ENCODE assay signal across 29 mouse cellular contexts in the genomic region with DNA sequence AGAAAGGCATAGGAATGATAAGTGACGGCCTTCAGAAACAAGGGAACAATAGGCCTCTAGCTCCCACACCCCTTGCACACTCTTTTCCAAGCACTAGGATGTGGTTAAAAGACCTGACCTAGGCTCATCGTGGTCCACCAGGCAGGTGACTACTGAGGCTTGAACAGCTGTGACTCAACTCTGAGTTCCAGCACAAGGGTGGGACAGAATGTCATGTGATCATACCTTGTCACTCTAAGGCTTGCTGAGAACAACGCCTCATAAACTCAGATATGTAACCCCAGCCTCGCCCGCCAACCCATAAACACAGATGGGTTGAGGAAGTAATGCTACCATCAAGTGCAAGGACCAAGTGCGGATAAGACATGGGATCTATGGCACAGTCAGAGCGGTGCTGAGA.
DNase-seq lines count a peak whose midpoint lies in the region; ATAC-seq and TF ChIP-seq lines count a peak whose summit lies in the region.
"Had no signal": no experiment of that assay in that cellular context is flagged by ENCODE, and none has a peak within 500 bp of the region (broad histone marks: within the 10 kb centered on the region; RNA-seq: fewer than 3 reads in every experiment).

No protein-coding gene starts in this region.

- H3K4me2 ChIP-seq in intestine, embryonic 15.5 days (replicated peaks), result no peak overlapping the region
- H3K4me2 ChIP-seq in stomach, postnatal 0 days (replicated peaks; ENCODE audit: low read depth), result no peak overlapping the region
- H3K4me2 ChIP-seq: embryonic facial prominence, embryonic 13.5 days; forebrain, embryonic 12.5 days; forebrain, embryonic 15.5 days; heart, embryonic 13.5 days; hindbrain, embryonic 12.5 days; hindbrain, embryonic 15.5 days had no signal

- no peak for TF ChIP-seq POLR2A in MEL (IDR thresholded peaks at IDR 0.05; ENCODE audit: control insufficient read depth in 1 of 2, insufficient read depth in 1 of 2, low read depth in 1 of 2, low read length in 2 of 2, poor library complexity in 1 of 2)

- H3K4me1 ChIP-seq in MEL (ENCODE audit: control insufficient read depth in 1 of 2, insufficient read depth in 2 of 2, low read length in 2 of 2), result no peaks in the 10 kb centered on the region; a peak in 2 of 4 replicates
- no peaks in the 10 kb centered on the region for H3K4me1 ChIP-seq in intestine, embryonic 15.5 days (replicated peaks)
- H3K4me1 ChIP-seq in stomach, postnatal 0 days (replicated peaks; ENCODE audit: control insufficient read depth, insufficient read depth), result no peaks in the 10 kb centered on the region
- H3K4me1 ChIP-seq: embryonic facial prominence, embryonic 10.5 days; embryonic facial prominence, embryonic 13.5 days; forebrain, embryonic 12.5 days; forebrain, embryonic 15.5 days; heart, embryonic 10.5 days; hindbrain, embryonic 12.5 days; hindbrain, embryonic 15.5 days had no signal

- WGBS in intestine, embryonic 15.5 days, result 84% methylated on average over 7 of the region's 7 CpGs
- 90% methylated on average over 7 of the region's 7 CpGs for WGBS in stomach, postnatal 0 days

- DNase-seq in MEL (ENCODE audit: low read depth, low spot score) (peak; percentile 17), R1 (ENCODE audit: low read depth, low spot score) (peak; percentile 28)
- no peak for DNase-seq in stomach, postnatal 0 days (ENCODE audit: low spot score)
- DNase-seq in kidney, postnatal 36 days, result no peak
- DNase-seq in testis, postnatal 10 days (ENCODE audit: low spot score), result no peak
- DNase-seq in right cerebral cortex, postnatal 4 days, result no peak
- DNase-seq: adrenal gland, adult 8-10 months; adrenal gland, postnatal 25 days; B cell, adult 2 months; cerebellum, adult 11-12 months; cerebellum, adult 8-10 months; cerebellum, postnatal 10 days; cerebellum, postnatal 36 days; embryo, embryonic 11 days; gastrocnemius, postnatal 25 days; heart, adult 2 months; heart, postnatal 14 days had no signal

- no peaks in the 10 kb centered on the region for H3K27me3 ChIP-seq in MEL (ENCODE audit: control insufficient read depth in 1 of 2, insufficient read depth in 2 of 2, low read length in 2 of 2)
- no peaks in the 10 kb centered on the region for H3K27me3 ChIP-seq in intestine, embryonic 15.5 days (replicated peaks)
- no peaks in the 10 kb centered on the region for H3K27me3 ChIP-seq in stomach, postnatal 0 days (ENCODE audit: control insufficient read depth, insufficient read depth, low read length)
- H3K27me3 ChIP-seq: CH12.LX; embryonic facial prominence, embryonic 13.5 days; forebrain, embryonic 12.5 days; forebrain, embryonic 15.5 days; heart, embryonic 13.5 days; hindbrain, embryonic 12.5 days; hindbrain, embryonic 15.5 days had no signal

- H3K79me2 ChIP-seq in MEL (ENCODE audit: control insufficient read depth, insufficient read depth, low read length, poor library complexity), result no peaks in the 10 kb centered on the region

- H3K4me3 ChIP-seq in MEL (ENCODE audit: control insufficient read depth in 1 of 2, insufficient read depth in 1 of 2, low read depth in 2 of 2, low read length in 2 of 2), result no peak overlapping the region
- no peak overlapping the region for H3K4me3 ChIP-seq in intestine, embryonic 15.5 days (replicated peaks)
- no peak overlapping the region for H3K4me3 ChIP-seq in stomach, postnatal 0 days (ENCODE audit: low read depth, low read length)
- H3K4me3 ChIP-seq: embryonic facial prominence, embryonic 10.5 days; embryonic facial prominence, embryonic 13.5 days; erythroblast, embryonic 14.5 days; forebrain, embryonic 12.5 days; forebrain, embryonic 15.5 days; heart, adult 2 months; heart, embryonic 10.5 days; heart, embryonic 13.5 days; hindbrain, embryonic 12.5 days; hindbrain, embryonic 15.5 days had no signal

- no peak for TF ChIP-seq EP300 in MEL (IDR thresholded peaks at IDR 0.05; ENCODE audit: low read depth in 1 of 2, low read length in 2 of 2)
- TF ChIP-seq EP300 in stomach, postnatal 0 days (optimal IDR thresholded peaks at IDR 0.05), result no peak

- H3K9ac ChIP-seq in MEL (ENCODE audit: control insufficient read depth, low read depth, low read length, poor library complexity, severe bottlenecking), result no peak overlapping the region
- H3K9ac ChIP-seq in intestine, embryonic 15.5 days, result no peak overlapping the region
- no peak overlapping the region for H3K9ac ChIP-seq in stomach, postnatal 0 days (ENCODE audit: low read length)
- H3K9ac ChIP-seq: embryonic facial prominence, embryonic 13.5 days; forebrain, embryonic 12.5 days; forebrain, embryonic 15.5 days; heart, embryonic 13.5 days; hindbrain, embryonic 12.5 days; hindbrain, embryonic 15.5 days had no signal

- H3K27ac ChIP-seq in MEL (ENCODE audit: control insufficient read depth, low read depth, low read length), result no peak overlapping the region
- H3K27ac ChIP-seq in intestine, embryonic 15.5 days, result no peak overlapping the region
- no peak overlapping the region for H3K27ac ChIP-seq in stomach, postnatal 0 days (replicated peaks)
- H3K27ac ChIP-seq: embryonic facial prominence, embryonic 10.5 days; embryonic facial prominence, embryonic 13.5 days; forebrain, embryonic 12.5 days; forebrain, embryonic 15.5 days; heart, adult 2 months; heart, embryonic 10.5 days; heart, embryonic 13.5 days; hindbrain, embryonic 12.5 days; hindbrain, embryonic 15.5 days had no signal

- TF ChIP-seq CTCF in MEL (IDR thresholded peaks at IDR 0.05 in 2 of 3, conservative IDR thresholded peaks at IDR 0.05 in 1 of 3; ENCODE audit: control insufficient read depth in 1 of 3, insufficient read depth in 1 of 3, low read depth in 2 of 3, low read length in 3 of 3, poor library complexity in 1 of 3, severe bottlenecking in 1 of 3), result no peak
- no peak for TF ChIP-seq CTCF in stomach, postnatal 0 days (IDR thresholded peaks at IDR 0.05; ENCODE audit: low read depth)

- ATAC-seq in intestine, embryonic 15.5 days, result peak; percentile 60
- ATAC-seq in stomach, postnatal 0 days (ENCODE audit: low FRiP score, low TSS enrichment), result peak; percentile 73
- ATAC-seq: forebrain, embryonic 15.5 days had no signal

- no peaks in the 10 kb centered on the region for H3K9me3 ChIP-seq in MEL (replicated peaks; ENCODE audit: insufficient read depth, low read length)
- no peaks in the 10 kb centered on the region for H3K9me3 ChIP-seq in intestine, embryonic 15.5 days
- no peaks in the 10 kb centered on the region for H3K9me3 ChIP-seq in stomach, postnatal 0 days (ENCODE audit: control insufficient read depth, low read length)
- H3K9me3 ChIP-seq: embryonic facial prominence, embryonic 10.5 days; embryonic facial prominence, embryonic 13.5 days; forebrain, embryonic 12.5 days; forebrain, embryonic 15.5 days; G1E; heart, embryonic 10.5 days; heart, embryonic 13.5 days; hindbrain, embryonic 15.5 days had no signal

- peaks cover 0 to 1% of the 10 kb centered on the region in 2 experiments; a peak in 2 of 4 replicates for H3K36me3 ChIP-seq in MEL (ENCODE audit: control insufficient read depth in 1 of 2, insufficient read depth in 2 of 2, low read length in 2 of 2)
- H3K36me3 ChIP-seq in intestine, embryonic 15.5 days, result peaks cover 7% of the 10 kb centered on the region
- H3K36me3 ChIP-seq in stomach, postnatal 0 days (ENCODE audit: control insufficient read depth, insufficient read depth, low read length), result peaks cover 6% of the 10 kb centered on the region

- TF ChIP-seq RAD21 in MEL (IDR thresholded peaks at IDR 0.05; ENCODE audit: low read depth, low read length), result no peak

TF ChIP-seq in MEL, 35 proteins besides CTCF, POLR2A, EP300 and RAD21:
- TF ChIP-seq MAZ (IDR thresholded peaks at IDR 0.05; ENCODE audit: low read depth, low read length) (no peak), ZC3H11A (IDR thresholded peaks at IDR 0.05; ENCODE audit: low read depth, low read length) (no peak)

Comparison
In these comparisons a context has a peak if more than half of its experiments do, and no peak if none do; other contexts are left out.
1. DNase-seq: peak in MEL (single experiment) and R1 (single experiment); none in stomach, postnatal 0 days (single experiment), kidney, postnatal 36 days (0 of 2), testis, postnatal 10 days (single experiment) and right cerebral cortex, postnatal 4 days (single experiment).